Mouse (Mus musculus): ENCODE measurements around the gene Dapk3.
"Not testable (repeated sequence)": the region's sequence is repeated elsewhere in the genome, so short reads cannot be mapped to it uniquely, and the experiment has no call there.

Gene Dapk3

DNA sequence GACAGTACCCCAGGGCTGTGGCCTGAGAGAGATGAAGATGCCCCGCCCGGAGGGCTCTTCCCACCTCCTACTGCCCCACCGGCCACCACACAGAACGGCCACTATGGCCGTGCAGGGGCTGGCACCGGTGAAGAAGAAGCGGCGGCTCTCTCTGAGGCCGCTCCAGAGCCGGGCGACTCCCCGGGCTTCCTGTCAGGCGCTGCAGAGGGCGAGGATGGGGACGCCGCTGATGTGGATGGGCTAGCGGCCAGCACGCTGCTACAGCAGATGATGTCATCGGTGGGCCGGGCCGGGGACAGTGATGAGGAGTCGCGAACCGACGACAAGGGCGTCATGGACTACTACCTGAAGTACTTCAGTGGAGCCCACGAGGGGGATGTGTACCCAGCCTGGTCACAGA, 38.1 kb upstream of the Dapk3 start:
- intact Hi-C loops (cut with DNase I), result no loop called here

DNA sequence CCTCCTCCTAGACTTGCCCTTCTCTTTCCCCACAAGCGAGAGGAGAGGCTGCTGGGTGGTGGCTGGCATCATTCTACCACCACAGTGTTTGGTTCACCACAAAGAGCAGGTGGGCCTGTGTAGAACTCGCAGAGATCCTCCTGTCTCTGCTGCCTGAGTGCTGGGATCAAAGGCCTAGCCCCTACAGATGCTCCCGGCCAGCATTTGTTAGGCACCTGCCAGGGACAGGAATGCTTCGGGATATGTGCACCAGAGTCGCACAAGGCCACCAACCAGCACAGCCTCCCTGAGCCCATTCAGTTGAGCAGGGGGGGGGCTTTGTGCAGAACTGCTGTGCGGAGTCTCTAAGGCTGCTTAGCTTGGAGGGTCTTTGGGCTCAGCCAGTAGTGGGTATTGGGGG, 37.5 kb upstream of the Dapk3 start:
- intact Hi-C loops (cut with DNase I), result no loop called here

DNA sequence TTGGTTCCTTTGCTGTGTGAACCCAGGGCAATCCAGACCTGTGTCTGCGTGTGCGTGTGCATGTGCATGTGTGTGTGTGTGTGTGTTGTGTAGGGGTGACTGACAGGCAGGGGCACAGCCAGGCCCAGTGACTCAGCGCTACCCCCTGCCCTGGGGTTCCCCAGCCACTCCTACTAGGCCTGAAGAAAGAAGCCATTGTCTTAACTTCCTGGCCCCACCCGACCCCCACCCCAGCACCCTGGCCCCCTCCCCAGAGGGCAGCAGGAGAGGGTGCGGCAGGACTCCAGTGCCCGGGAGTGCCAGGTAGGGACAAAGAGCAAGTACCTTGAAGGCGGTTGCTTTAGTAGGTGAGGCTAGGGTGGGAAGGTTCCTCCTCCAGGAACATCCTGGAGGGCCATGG, 37.0 kb upstream of the Dapk3 start:
- intact Hi-C loops (cut with DNase I), result no loop called here

DNA sequence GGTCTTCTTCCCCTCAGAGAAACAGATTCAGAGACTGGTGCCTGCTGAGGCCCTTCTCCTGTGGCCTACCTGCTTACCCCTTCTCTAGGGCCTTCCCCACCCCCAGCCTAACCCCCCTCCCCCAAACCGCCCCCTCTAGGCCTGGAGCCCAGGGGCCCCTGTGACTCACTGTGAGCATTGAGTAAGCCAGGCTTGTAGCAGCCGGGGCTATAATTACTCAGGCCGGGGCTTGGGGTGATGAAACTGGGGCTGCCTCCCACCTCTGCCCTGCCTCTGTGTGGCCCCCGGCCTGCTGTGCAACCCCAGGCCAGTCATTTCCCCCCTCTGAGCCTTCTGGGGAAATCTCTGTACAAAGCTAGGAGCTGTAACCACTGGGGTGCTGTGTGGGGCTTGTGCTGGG, 36.5 kb upstream of the Dapk3 start:
- intact Hi-C loops (cut with DNase I), result no loop called here

DNA sequence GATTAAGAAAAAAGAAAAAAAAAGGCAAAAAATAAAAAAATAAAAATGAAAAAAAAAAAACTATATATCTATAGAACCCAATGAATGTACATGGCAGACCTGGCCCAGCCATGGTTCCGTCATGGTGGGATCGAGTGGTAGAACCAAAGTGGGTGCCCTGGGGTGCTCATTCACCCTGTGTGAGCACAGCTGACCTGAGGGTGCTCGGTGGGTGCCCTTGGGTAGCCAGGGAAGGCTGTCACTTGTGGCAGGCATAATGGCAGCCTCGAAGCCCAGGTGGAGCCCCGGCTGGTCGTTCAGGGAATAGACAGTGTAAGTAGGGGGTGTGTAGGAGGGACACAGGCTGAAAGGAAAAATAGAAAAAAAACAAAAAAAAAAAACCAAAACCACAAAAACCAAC, 31.5 kb upstream of the Dapk3 start:
- intact Hi-C loops (cut with DNase I), result no loop called here

DNA sequence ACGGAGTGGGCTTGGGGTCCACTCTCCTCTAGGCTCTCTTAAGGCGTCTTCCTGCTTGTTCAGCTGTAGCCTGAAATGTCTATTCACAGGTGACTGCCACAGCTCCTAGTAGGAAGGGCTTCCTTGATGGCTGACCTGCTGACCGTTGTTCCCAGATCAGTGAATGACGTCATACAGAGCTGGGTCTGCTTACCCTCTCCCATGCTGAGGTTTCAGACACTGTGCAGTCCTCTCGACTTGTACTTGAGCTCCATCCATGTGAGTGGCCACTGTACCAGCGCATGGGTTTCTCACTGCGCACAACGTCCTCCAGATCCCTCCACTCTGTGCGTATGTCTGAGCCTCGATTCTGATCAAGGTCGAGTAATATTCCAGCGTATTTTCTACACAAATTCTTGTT, 30.2 kb upstream of the Dapk3 start:
- intact Hi-C loops (cut with DNase I), result no loop called here

DNA sequence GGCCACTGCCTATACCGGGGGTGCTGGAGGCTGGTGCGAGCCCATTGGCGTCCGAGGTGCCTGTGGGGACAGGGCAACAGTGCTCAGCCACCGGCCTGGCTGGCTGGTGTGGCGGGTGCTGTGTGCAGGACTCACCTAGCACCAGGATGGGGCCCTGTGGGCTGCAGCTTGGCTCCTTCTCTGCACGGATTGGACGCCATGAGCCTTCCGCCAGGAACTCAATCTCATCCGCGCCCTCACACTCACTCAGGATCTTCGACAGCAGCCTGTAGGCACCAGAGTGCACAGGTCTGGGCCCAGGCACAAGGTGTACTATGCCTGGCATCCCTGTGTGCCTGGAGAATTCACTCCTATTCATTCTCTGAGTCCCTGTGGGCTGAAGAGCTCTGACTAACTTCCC, 28.5 kb upstream of the Dapk3 start:
- intact Hi-C loops (cut with DNase I), result no loop called here

DNA sequence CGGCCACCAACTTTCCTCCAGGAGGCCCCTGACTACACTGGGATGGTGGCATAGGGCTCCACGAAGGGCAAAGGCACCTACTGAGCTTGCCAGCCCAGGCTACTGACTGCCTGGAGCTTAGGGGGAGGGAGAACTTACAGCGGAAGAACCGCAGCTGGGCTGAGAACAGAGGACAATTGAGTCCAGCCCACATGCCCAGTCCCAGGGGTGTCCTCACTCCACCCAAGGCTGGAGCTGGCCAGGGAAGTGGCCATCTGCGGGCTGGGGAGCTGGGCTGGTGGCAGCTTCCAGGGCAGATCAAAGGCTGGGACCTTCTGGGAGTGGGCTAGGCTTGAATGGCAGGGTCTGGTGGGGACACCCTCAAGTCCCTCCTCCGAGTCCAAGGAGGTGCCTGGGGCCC, 28.1 kb upstream of the Dapk3 start:
- intact Hi-C loops (cut with DNase I), result no loop called here

DNA sequence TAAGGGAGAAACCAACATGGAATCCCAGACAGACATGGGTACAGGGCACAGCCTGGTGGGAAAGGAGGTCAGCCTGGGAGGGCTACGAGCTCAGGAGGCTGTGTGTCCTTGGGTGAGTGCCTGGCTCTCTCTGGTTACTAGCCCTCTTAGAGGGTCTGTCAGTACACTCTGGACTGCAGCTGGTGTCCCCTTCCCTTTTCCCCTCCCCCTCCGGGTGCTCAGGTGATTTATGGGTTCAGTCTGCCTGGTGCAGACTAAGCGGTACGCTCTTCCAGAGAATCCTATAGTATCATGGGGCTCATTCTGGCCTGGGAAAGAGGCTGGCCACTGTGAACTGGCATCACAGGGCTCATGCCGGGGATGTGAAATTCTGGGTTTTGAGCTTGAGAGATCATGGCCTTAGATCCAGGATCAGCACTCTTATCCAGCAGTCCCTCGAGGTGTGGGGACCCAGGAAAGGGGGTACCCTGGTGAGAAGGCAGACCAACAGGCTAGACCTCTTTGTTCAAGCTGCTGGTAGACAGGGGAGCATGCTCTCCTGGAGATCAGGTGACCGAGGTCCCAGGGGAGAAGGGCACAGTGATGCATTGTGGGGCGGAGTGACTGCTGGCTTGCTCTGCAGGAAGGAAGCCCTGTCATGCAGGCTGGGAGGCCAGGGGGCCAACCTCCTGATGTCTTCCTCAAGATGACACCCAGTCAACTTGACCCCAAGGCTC, 21.0 kb upstream of the Dapk3 start:
- intact Hi-C loops (cut with DNase I), result no loop called here

DNA sequence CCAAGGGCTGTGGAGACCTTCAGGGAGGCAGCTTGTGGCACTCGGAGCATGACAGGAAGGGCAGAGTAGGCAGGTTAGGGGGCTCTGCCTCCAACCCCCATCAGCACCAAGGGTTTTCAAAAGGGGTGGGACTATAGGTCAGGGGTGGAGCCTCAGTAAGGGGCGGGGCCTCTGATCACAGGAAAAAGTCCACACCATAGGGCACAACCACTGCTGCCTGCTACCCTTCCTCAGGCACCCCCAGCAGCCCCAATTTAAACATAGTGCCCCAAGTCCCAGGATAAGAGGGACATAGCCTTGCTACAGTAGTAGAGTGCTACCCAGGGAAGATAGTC, 20.5 kb upstream of the Dapk3 start:
- intact Hi-C loops (cut with DNase I), result no loop called here

DNA sequence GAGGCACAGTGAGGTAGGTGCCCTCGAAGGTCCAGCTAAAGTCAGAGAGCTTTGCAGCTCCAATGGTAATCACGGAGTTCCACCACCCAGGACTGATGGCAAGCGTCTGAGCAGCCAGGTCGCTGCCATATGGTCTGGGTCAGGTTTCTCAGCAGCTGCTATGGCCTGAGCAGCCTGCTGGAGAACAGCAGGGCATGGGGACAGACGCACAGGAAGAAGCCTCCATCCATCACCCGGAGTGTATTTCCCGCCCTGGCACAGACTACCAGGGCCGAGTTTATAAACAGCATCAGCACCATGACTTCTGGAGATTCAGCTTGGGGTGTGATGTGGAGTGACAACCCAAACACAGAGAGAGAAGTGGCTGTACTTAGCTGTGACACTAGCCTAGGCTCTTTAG, 17.7 kb upstream of the Dapk3 start:
- intact Hi-C loops (cut with DNase I), result no loop called here

DNA sequence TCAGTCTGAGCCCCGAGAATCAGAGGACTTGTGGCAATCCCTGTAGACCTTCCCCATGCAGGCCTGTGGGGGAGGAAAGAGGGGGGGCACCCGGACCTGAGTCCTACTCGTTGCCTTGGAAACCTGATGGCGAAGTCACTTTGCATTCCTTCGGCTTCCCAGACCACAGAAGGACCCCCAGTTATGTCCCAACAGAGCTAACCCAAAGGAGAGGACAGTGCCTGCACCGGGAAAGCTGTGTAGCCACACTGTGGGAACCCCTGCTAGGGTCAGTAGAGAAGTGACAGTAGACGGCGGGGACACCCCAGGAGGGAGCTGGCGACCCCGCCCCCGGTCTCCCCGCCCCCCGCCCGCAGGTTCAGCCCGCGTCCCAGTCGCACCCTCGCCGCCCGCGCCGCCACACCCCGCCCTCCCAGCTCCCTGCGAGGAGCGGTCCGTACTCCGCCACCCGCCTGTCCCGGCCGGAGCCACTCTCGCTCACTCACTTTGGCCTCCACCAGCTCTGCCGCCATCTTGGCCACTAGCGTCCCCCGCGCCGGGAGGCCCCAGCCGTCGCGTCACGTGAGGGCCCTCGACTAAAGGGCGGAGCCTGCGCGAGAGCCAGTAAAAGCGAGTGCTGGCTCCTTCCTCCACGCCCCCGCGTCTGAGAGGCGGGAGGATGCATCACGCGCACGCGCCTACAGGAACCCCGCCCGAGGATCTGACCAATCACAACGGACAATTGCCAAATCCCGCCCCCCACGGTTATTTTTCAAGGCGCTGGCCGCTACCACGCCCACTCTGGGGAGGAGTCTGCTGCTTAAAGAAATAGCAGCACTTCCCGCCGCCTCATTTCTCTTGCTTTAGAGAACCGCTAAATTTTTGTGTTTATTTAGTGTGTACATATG, 15.4 kb upstream of the Dapk3 start, which contains the start of gene Pias4:
Pias4 (minus strand) TSS at position 724 of the 887 bp plus-strand sequence.
- intact Hi-C loops (cut with DNase I), result no loop called here

DNA sequence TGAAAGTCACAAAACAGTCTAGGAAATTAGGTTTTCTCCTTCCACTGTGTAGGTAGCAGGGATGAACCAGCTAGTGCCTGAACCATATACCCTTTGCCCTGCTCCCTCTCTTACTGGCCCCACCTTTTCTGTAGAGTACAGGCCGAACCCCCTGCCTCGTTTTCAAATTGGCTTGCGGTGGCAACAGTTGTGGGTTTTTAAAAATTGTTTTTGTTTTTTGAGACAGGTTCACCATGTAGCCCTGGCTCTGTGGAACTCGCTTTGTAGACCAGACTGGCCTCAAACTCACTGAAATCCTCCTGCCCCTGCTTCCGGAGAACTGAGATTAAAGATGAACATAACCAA, 14.7 kb upstream of the Dapk3 start:
- intact Hi-C loops (cut with DNase I), result no loop called here

DNA sequence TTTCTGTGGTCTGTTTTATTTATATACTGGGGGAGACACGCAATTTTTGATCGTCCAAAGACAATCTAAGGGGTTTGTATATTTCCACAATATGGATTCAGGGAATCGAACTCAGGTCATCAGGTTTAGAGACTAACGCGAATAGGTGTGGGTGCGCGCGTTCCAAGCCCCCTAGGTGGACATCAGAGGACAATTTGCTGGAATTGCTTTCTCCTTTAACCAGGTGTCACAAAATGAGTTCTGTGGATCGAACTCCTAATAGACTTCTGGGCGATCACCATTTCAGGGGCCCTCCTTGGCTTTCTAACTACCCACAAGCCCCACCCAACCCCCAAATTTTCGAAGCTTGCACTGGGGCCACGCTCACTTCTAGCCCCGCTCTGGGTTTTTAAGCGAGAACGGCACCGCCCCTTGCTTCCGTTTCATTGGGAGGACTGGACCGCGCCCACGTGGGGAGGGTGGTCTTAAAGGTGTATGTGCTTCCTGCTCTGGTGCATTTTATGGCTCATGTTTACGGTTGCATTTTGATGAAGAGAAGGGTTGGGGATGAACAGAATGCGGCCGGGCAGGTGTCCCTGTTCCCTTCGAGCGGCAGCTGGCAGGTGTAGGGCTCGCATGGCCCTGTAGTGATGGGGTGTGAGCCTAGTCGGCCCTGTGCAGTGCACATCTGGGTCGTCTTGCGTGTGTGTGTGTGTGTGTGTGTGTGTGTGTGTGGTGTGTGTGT, 14.1 kb upstream of the Dapk3 start:
- intact Hi-C loops (cut with DNase I), result no loop called here

DNA sequence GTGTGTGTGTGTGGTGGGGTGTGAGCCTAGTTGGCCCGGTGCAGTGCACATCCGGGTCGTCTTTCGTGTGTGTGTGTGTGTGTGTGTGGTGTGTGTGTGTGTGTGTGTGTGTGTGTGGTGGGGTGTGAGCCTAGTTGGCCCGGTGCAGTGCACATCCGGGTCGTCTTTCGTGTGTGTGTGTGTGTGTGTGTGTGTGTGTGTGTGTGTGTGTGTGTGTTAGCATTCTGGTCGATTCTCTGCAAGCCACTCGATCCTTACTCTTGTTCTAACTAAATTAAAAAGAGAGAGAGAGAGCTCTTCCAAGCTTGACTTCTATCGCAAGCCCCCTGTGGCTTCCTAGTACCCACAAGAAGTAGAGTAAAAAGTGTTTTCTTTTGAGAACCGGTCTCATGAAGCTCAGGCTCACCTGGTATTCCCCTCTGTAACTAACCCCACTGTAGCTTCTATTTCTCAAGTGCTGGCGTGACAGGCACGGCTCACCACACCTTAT, 13.3 kb upstream of the Dapk3 start:
- intact Hi-C loops (cut with DNase I), result not testable (repeated sequence)

DNA sequence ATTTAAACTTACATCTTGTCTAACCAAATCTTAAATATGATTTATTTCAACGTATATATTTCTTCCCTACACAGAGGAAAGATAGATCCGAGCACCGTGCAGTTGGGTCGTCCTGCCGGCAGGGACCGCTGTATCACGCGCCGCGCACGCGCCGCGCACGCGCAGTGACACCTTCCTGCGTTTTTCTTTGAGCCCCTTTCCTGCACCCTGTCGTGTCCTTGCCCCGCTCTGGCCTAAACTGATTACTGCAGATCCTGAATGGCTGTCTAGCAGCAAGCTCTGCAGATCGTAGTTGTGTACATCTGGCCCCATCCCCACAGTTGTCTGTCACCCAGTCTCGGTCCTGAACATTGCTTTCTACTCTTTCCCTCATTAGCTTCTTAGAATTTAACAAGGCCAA, 9.7 kb upstream of the Dapk3 start:
- intact Hi-C loops (cut with DNase I), result no loop called here

DNA sequence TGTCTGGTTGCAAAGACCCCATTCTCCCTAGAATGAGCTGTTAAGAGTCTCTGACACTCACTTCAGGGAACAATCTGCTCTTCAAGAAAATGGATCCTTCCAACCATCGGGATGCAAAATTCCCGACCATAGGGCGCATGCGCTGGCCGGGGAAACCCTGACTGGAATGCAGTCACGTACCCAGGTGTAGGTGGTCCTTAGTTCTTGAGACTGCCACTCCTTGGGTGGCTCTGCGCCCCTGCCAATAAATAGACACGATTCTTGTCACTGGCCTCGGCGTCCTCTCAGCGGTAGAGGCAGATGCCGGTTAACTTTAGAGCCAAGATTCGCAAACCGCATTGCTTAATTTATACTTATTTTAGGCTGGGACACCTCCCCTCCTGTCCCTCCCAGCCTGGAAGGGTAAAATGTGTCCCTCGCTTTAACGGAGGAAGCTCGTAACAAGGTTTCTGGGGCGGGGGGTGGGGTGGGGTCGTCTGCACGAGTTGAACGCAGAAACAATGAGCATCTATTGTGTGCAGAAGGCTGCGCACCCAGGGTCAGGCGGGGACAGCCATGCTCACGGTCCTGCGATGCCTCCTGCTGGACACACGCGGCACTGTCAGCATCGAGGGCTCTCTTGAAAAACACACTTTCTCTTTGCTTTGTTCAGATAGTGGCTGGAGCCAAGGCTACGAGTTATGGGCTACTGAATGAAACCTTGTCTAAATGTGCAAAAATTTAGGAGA, 8.0 kb upstream of the Dapk3 start:
- intact Hi-C loops (cut with DNase I), result loop anchor here (5.0 kb wide), 1 partner anchor 37 kb away; the partner anchor contains the start of gene Zbtb7a

DNA sequence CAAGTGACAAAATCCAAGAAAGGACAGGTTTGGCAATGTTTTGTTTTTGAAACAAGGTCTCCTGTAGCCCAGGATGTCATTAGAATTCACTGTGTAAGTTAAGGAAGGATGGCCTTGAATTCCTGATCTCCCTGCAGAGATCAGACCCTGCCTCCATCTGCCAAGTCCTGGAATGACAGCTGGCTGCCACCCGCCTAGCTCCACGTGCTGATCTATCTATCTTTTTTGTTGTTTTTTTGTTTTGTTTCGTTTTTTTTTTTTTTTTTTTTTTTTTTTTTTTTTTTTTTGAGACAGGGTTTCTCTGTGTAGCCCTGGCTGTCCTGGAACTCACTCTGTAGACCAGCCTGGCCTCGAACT, 7.5 kb upstream of the Dapk3 start:
- intact Hi-C loops (cut with DNase I), result loop anchor here (5.0 kb wide), 1 partner anchor 38 kb away; the partner anchor contains the start of gene Zbtb7a

DNA sequence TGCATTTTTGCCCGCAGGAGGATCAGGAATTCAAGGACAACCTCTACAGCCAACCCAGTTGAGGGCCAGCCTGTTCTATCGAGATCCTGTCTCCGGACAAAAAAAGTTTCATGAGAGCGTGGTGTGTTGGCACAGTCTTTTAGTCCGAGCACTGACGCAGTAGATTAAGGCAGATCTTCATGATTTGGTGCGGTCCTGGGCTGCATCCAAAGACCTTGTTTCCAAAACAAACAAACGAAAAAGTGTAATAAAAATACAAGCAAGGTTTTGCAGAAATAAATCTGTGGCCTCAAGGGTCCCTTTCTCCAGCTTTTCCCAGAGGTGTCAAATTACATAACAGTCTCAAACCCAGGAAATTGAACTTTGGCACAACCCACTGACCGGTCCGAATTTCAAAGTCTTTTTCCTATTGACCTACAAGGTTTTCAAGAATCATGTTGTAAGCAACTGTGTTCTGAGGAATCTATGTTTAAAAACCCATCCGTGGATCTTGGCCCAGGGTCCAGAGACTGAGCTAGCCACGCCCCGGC, 6.8 kb upstream of the Dapk3 start:
- intact Hi-C loops (cut with DNase I), result loop anchor here (5.0 kb wide), 1 partner anchor 39 kb away; the partner anchor contains the start of gene Zbtb7a

DNA sequence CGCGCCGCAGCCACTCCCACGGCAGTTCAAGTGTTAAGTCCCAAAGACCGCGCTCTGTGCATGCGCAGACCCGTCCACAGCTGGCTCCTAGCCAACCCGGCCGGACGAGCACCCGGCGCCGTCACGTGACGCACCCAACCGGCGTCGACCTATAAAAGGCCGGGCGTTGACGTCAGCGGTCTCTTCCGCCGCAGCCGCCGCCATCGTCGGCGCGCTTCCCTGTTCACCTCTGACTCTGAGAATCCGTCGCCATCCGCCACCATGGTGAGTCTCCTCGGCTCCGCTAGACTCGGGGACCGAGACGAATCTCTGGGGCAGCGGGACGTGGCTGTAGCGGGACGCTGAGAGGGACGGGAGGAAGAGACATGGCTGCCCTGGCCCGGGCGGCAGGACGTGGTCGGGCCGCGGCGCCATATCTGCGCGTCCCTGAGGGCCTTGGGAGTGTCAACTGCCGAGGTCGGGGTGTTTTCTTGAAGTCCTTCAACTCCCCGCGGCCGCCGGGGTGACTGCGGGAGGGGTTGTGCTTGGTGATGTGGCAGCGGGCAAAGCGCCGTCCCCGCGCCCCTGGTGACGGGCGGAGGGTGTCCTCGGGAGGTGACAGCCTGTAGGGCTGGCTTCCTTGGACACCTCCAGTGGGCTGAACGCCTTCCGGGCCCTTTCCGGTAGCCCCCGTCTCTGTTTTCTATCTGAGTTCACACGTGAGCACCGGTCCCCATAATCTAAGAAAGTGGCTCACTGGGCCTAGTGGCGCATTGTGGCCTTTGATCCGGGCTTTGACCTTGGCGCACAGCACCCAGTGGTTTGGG, 6.1 kb upstream of the Dapk3 start, which contains the start of gene Eef2:
Eef2 (plus strand) TSS at position 166 of the 806 bp plus-strand sequence.
- intact Hi-C loops (cut with DNase I), result loop anchor here (5.0 kb wide), 1 partner anchor 39 kb away; the partner anchor contains the start of gene Zbtb7a
